Mouse (Mus musculus) lung, postnatal 0 days (tissue): Measurements from ENCODE around the gene Aph1c.

Source experiments
- CTCF ChIP-seq: IDR thresholded peaks from 2 replicates; pipeline ENCODE4 v1.5.1; 2016; ENCODE audit warnings: antibody characterized with exemption, mild to moderate bottlenecking
- EP300 ChIP-seq: IDR thresholded peaks from 2 replicates; pipeline ENCODE4 v1.6.1; 2016; ENCODE audit warnings: antibody characterized with exemption, mild to moderate bottlenecking, control low read depth

- no peak for TF ChIP-seq CTCF
- no peak for TF ChIP-seq EP300
These were observed 21.1 kb downstream of the Aph1c start for GRCm38 (mm10) chr9:66813392-66813791.
